Mouse (Mus musculus): Measurements from ENCODE around the gene Dars. TPM values are rescaled to one million over a fixed set of nuclear protein-coding genes. Genes with fewer than 3 reads are reported as not detected.
"Not testable (repeated sequence)": the region's sequence is repeated elsewhere in the genome, so short reads cannot be mapped to it uniquely, and the experiment has no call there.

Gene Dars
- total RNA-seq, 2 experiments from 2014 or later = 189 to 304 TPM

DNA sequence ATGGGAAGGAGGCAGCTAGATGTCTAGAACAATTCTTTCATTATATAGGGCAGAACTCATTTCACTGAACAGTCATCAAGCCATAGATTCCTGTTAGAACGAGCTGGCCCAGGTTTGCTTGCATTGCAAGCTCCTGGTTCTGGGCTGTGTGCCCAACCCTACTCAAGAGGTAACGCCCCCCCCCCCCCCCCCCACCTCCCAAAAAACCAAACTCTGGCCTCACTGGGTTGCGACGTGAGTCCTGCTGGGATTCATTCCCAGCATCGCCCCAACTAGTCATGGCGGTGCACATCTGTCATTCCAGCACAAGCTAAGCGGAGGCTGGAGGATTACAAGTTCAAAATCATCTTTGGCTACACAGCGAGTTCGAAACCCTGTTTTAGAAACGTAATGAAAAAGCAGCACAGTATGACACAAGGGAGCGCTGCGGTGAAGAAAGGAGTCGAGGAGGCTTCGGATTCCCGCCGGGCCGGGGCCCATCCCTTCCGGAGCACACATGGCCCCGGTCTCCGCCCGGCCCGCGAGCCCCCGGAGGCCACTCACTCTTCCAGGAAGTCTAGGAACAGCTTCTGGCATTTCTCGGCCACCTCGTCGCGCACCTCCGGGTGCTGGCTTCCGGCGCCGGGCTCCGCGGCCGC, 58.1 kb downstream of the Dars start:
- ATAC-seq (replicated peaks; ENCODE audit: poor library complexity, severe bottlenecking) = peak; percentile 56

GRCm38 (mm10) chr1:128358276-128358675, 58.9 kb downstream of the Dars start:
- no peak for ATAC-seq (replicated peaks; ENCODE audit: poor library complexity, severe bottlenecking)

- peak; percentile 18; the same call in 1 of the 2 replicates for ATAC-seq (replicated peaks; ENCODE audit: poor library complexity, severe bottlenecking)
Observed at GRCm38 (mm10) chr1:128357452-128357851, 59.7 kb downstream of the Dars start.

DNA sequence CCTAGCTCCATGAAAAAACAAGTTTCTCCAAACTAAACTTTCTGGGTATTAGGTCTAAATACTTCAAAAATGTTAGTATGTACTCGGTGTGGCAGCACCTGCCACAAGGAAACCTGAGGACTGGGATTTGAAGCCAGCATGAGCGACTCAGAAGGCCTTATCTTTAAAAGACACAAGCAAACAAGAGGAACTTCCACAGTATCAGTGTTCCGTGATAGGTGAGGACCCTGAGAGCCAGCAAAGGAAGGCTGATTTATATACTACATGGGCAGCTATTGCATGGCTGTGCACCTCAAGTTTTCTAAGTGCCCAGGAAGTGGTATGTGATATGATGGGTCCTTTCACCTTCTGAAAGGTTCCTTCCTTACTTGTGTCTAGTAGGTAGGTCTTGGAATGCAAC, 64.1 kb downstream of the Dars start:
- no peak for ATAC-seq (replicated peaks; ENCODE audit: poor library complexity, severe bottlenecking)

DNA sequence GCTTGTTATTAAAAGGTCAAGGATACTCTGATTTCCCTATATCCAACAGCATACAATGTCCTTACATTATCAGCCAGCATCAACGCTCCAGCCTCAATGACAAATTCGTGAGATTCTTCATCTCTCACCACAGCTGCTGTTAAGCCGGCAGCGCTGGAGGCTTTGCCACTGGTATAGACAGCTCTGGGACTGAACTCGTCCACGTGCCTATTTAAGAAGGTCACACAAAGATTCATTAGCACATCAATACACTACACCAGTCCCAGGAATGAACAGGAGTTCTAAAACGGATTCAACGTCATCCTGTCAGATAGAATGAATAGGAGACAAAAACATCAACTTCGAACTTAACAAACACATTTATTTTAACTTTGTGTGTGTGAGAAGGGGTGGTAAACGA, 72.9 kb downstream of the Dars start:
- no peak for ATAC-seq (replicated peaks; ENCODE audit: poor library complexity, severe bottlenecking)

DNA sequence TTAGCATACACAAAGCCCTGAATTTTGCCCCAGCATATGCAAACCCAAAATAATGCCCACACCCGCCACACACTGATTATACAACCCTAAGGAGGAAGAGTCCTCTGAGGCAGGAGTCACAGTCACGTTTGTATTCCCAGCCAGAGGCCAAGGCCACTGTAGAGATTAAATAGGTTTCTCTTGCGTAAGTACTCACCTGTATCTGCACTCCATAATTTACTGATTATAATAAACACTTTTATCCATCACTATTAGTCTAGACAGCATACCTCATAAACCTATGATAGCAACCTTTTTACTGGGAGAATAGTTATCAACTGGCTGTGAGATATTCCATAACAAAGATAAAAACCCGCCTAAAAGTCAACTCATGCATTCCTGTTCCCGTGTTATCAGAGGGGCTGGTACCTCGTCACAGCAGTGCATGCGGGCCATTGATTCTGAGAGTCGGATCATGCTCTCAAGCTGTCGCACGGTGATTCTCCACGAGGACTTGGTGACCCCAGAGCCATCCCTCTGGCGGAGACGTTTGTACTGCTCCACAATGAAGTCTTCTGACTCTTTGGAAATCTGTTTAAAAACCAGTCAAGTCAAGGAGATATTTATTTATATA, 79.4 kb downstream of the Dars start:
- no peak for ATAC-seq (replicated peaks; ENCODE audit: poor library complexity, severe bottlenecking)

GRCm38 (mm10) chr1:128330313-128330712, 86.9 kb downstream of the Dars start:
- peak; percentile 83 for ATAC-seq (replicated peaks; ENCODE audit: poor library complexity, severe bottlenecking)

DNA sequence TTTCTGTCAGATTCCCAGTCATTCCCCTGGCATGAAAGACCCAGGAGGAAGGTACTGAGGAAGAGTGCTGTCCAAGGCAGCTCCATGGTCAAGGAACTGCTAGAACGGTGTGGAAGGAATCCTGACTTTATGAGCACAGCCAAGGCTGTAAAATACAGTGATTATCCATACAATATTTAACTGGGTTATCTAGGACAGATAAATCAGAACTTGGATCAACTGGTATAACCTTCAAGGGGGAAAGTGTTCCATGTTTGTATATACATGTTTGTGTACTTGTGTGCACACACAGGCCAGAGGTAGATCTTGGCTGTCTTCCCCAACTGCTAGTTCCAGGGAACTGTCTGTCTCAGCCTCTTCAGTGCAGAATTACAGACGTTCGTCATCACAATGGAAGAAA, 89.0 kb downstream of the Dars start, which contains the start of gene Lct:
Gene Lct, minus strand, starts transcription at position 101 of the 400 bp plus-strand sequence.
- ATAC-seq (replicated peaks; ENCODE audit: poor library complexity, severe bottlenecking) = no peak

DNA sequence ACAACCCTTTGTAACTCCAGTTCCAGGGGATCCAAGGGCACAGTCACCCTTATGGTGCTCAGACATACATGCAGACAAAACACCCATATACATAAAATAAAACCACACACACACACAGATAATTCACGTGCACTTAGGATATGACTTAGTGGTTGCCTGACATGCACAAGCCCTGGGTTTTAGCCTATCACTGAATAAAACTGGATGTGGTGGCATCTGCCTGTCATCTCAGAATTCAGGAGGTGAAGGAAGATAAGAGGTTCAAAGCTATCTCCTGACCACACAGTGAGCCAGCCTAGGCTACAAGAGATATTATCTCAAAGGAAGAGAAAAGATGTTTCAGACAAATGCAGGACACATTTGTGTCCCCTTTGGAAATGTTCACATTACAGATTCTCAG, 90.0 kb downstream of the Dars start:
- no peak for ATAC-seq (replicated peaks; ENCODE audit: poor library complexity, severe bottlenecking)

DNA sequence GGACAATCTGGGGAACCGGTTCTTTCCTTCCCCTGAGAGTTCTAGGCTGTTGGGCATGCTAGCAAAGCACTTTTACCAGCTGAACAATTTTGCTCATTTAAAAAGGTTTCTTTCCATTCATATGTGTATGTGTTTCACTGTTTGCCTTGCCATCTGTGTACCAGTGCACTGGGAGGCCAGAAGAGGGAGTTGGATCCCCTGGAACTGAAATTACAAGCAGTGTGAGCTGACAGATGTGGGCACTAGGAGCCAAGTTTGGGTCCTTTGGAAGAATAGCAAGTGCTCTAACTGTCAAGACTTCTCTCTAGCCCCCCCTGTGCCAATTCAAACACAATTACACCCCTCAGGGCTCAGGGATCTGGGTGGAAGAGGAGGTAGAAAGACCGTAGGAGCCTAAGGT, 92.4 kb downstream of the Dars start:
- ATAC-seq (replicated peaks; ENCODE audit: poor library complexity, severe bottlenecking) = no peak

DNA sequence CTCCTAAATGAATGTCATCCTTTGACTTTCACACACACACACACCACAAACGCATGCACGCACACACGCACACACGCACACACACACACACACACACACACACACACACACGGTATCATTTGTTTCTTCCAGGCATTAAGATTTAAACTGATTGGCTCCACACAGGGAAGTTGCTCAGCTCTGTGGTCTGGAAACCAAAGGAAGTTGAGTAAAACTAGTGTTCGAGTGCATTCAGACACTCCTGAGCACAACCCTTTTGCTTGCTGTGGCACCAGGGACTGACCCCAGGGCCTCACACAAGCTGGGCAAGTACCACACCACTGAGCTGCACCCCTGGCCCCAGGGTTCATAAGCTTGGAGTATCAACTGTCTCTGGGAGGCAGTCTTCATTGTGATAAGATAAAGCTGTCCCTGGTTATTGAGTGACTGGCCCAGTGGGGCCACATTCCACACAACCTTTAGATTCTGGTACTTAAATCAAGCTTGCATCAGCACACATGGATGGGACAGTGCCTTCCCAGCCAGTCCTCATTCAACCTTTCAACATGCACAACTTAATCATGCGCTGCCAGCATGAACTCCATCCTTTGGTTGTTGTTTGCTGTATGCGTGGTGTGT, 94.0 kb downstream of the Dars start:
- peak; percentile 96 for ATAC-seq (replicated peaks; ENCODE audit: poor library complexity, severe bottlenecking)

GRCm38 (mm10) chr1:128319266-128319665, 97.9 kb downstream of the Dars start:
- not testable (repeated sequence) for ATAC-seq (replicated peaks; ENCODE audit: poor library complexity, severe bottlenecking)

DNA sequence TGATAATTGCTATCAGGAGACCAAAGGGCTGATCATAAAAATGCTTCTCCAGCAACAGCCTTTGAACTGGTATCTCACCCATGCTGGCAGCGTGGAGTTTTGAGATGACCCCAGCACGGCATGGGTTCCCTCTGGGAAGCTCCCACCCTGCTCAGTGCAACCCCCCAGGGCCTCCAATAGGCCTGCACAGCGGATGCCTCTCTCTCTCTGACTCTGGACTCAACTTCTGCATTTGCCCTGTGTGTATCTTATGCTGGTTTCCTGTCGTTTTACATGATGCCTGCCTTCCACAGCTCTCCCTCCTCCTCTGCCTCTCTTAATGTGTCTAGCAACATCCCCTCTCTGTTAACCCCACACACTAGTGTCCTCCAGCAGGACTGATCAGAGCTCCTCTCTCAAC, 102.5 kb downstream of the Dars start:
- peak; percentile 96 for ATAC-seq (replicated peaks; ENCODE audit: poor library complexity, severe bottlenecking)

Other genes with a start within 250 kb of the Dars start
- gene Ubxn4, start 173.4 kb downstream of the Dars start, total RNA-seq (2014; fragmentation: Nextera tagmentation) = 52.0 and 60.8 TPM in 2 replicates
- gene Ubxn4, start 173.4 kb downstream of the Dars start, total RNA-seq (2017) = 80.2 and 110 TPM in 2 replicates
- gene Lct, start 89.0 kb downstream of the Dars start, total RNA-seq (2014; fragmentation: Nextera tagmentation) = 0.13 and 0.19 TPM in 2 replicates
- gene Lct, start 89.0 kb downstream of the Dars start, total RNA-seq (2017) = 0.15 and 0.22 TPM in 2 replicates
- gene Mcm6, start 57.7 kb downstream of the Dars start, total RNA-seq (2014; fragmentation: Nextera tagmentation) = 378 and 386 TPM in 2 replicates
- 431 and 449 TPM in 2 replicates for gene Mcm6, start 57.7 kb downstream of the Dars start, total RNA-seq (2017)
- gene Cxcr4, start 174.9 kb upstream of the Dars start, total RNA-seq (2014; fragmentation: Nextera tagmentation) = 151 and 195 TPM in 2 replicates
- 178 and 196 TPM in 2 replicates for gene Cxcr4, start 174.9 kb upstream of the Dars start, total RNA-seq (2017)